Mouse (Mus musculus) layer of hippocampus, postnatal 36 days (tissue): ENCODE measurements around the gene Gadd45b. TPM values are rescaled to one million over a fixed set of nuclear protein-coding genes. Genes with fewer than 3 reads are reported as not detected.

Experiments
- DNase-seq, 2 experiments: peaks; one replicate each; pipeline ENCODE4 v3.0.0; 2022
- total RNA-seq, 2 experiments: library from RNA; stranded (reverse); gene quantifications; 2 replicates each; pipeline ENCODE4 v1.2.3; 2021

Gadd45b gene
- total RNA-seq, 2 experiments from 2014 or later: 17.7 to 19.1 TPM

- DNase-seq: no peak
Observed at GRCm38 (mm10) chr10:80935698-80936097, 5.8 kb downstream of the Gadd45b start.

GRCm38 (mm10) chr10:80936135-80936809 lies 6.4 kb downstream of the Gadd45b start:
- peak; percentile 43 to 51 for DNase-seq

GRCm38 (mm10) chr10:80936810-80937164 lies 6.9 kb downstream of the Gadd45b start:
- DNase-seq: no peak

GRCm38 (mm10) chr10:80937646-80938045 lies 7.8 kb downstream of the Gadd45b start:
- no peak for DNase-seq

- DNase-seq: no peak
Observed at GRCm38 (mm10) chr10:80938831-80939550, 9.1 kb downstream of the Gadd45b start.

GRCm38 (mm10) chr10:80939671-80940070 lies 9.8 kb downstream of the Gadd45b start:
- DNase-seq: peak; percentile 65 to 73

GRCm38 (mm10) chr10:80940320-80940987 lies 10.6 kb downstream of the Gadd45b start:
- no peak for DNase-seq

- DNase-seq: no peak
Observed at GRCm38 (mm10) chr10:80940988-80941347, 11.1 kb downstream of the Gadd45b start.

GRCm38 (mm10) chr10:80942919-80943318 lies 13.0 kb downstream of the Gadd45b start:
- DNase-seq: no peak

- DNase-seq: no peak
Observed at GRCm38 (mm10) chr10:80943701-80944100, 13.8 kb downstream of the Gadd45b start.

- DNase-seq: no peak
Observed at GRCm38 (mm10) chr10:80944231-80944630, 14.4 kb downstream of the Gadd45b start.

GRCm38 (mm10) chr10:80946684-80947437 lies 17.0 kb downstream of the Gadd45b start:
- DNase-seq: no peak

- no peak for DNase-seq
Observed at GRCm38 (mm10) chr10:80947802-80948201, 17.9 kb downstream of the Gadd45b start.

GRCm38 (mm10) chr10:80948570-80948969 lies 18.7 kb downstream of the Gadd45b start:
- DNase-seq: no peak

GRCm38 (mm10) chr10:80949081-80949480 lies 19.2 kb downstream of the Gadd45b start:
- no peak for DNase-seq

- DNase-seq: no peak
Observed at GRCm38 (mm10) chr10:80950314-80950713, 20.4 kb downstream of the Gadd45b start.

- DNase-seq: no peak
Observed at GRCm38 (mm10) chr10:80951761-80952390, 22.0 kb downstream of the Gadd45b start.

- no peak for DNase-seq
Observed at GRCm38 (mm10) chr10:80952449-80952848, 22.6 kb downstream of the Gadd45b start.

GRCm38 (mm10) chr10:80954415-80954814 lies 24.5 kb downstream of the Gadd45b start:
- no peak for DNase-seq

- DNase-seq: no peak
Observed at GRCm38 (mm10) chr10:80954843-80955242, 25.0 kb downstream of the Gadd45b start.

- peak in 1 of 2 experiments; percentile 65 for DNase-seq
Observed at GRCm38 (mm10) chr10:80955536-80955935, 25.7 kb downstream of the Gadd45b start.

GRCm38 (mm10) chr10:80956385-80956784 lies 26.5 kb downstream of the Gadd45b start:
- DNase-seq: no peak
